Mouse (Mus musculus): ENCODE data around the gene Chordc1.
"Not testable (repeated sequence)": the region's sequence is repeated elsewhere in the genome, so short reads cannot be mapped to it uniquely, and the experiment has no call there.

The Chordc1 gene

DNA sequence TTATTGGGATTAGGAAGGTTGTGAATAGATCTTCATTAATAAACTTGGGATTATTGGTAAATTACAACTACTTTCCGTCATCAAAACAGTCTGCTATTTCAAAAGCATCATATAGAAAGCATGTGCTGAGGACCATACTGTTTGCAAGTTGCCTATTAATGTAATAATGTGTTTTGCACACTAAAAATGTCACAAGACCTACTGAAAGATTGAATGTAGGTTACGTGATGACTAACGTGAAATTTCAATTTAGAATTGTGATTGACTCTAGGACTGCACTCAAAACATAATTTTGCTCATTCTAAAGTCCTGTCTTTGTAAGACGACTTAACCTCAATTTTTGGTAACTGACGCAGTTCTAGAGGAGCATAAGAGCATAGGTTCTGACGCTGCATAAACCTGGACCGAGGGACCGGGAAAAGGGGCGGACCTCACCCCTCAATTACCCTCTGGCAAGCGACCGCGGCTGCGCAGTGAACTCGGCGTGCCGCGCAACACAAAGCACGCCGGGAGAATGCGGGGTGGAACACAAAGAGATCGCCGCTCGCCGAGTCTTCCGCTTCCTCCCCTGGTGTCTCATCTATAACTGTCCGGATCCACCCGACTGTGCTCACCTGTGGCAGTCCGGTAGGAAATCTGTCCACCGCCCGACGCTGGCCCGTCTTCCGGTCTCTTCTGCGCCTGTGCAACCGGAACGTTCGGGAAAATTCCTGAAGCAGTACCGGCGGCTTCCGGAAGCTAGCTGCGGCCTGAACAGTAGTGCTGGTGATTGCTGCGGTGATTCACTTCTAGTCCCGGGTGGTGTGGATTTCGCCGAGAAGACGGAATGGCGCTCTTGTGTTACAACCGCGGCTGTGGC lies at the start of gene Chordc1:
Gene Chordc1 (plus strand): TSS at position 555 of the 859 bp plus-strand sequence.
- peak; percentile 98 for DNase-seq (ENCODE audit: low read depth, low spot score)

DNA sequence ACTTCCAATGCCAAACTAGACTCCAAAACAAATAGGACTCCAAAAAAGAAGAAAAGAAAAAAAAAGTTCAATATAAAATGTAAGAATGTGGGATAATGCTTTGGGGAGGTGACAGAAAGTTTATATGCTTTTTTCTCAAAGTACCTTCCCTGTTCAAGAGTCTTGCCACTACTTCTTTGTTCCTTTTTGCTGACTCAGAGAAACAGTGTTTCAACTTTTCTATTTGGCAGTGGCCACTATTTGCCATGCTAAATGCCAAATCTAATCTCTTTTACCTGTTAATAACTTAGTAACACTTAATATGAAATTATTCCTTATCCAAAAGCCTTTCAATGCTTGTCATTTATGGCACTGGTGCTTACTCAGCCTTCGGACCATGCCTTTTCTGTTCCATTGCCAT lies 16.0 kb upstream of the Chordc1 start:
- DNase-seq (ENCODE audit: low read depth, low spot score) = no peak

- DNase-seq (ENCODE audit: low read depth, low spot score) = no peak
Measured at GRCm38 (mm10) chr9:18276844-18277243, 15.1 kb upstream of the Chordc1 start.

DNA sequence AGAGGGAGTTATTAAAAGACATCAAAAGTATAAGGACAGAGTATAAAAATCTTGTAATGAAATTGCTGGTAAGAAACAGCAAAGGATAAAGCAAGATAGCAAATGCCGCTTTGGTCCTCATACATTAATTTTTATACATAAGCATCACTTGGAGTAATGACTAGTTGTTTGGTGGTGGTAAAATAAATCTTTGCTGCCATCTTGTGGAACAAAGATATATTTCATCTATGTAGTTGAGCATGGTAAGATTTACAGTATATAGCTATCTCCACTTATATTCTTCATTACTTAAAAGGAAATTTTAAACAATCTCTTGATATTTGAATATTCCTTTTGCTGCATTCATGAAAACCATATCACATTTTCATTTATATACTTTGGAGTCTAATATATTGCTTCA lies 14.4 kb upstream of the Chordc1 start:
- DNase-seq (ENCODE audit: low read depth, low spot score) = peak; percentile 42

GRCm38 (mm10) chr9:18278693-18279092 lies 13.2 kb upstream of the Chordc1 start:
- DNase-seq (ENCODE audit: low read depth, low spot score) = not testable (repeated sequence)

- no peak for DNase-seq (ENCODE audit: low read depth, low spot score)
Measured at GRCm38 (mm10) chr9:18292443-18292922, 558 bp downstream of the Chordc1 start.

GRCm38 (mm10) chr9:18293026-18293781 lies 1.3 kb downstream of the Chordc1 start:
- no peak for DNase-seq (ENCODE audit: low read depth, low spot score)

- no peak for DNase-seq (ENCODE audit: low read depth, low spot score)
Measured at GRCm38 (mm10) chr9:18298301-18298700, 6.4 kb downstream of the Chordc1 start.

- DNase-seq (ENCODE audit: low read depth, low spot score) = no peak
Measured at GRCm38 (mm10) chr9:18319990-18320389, 28.1 kb downstream of the Chordc1 start.

All from mesoderm, embryonic 11.5 days (tissue).